Comparison of ENCODE assay signal across 8 mouse cellular contexts in the genomic region with DNA sequence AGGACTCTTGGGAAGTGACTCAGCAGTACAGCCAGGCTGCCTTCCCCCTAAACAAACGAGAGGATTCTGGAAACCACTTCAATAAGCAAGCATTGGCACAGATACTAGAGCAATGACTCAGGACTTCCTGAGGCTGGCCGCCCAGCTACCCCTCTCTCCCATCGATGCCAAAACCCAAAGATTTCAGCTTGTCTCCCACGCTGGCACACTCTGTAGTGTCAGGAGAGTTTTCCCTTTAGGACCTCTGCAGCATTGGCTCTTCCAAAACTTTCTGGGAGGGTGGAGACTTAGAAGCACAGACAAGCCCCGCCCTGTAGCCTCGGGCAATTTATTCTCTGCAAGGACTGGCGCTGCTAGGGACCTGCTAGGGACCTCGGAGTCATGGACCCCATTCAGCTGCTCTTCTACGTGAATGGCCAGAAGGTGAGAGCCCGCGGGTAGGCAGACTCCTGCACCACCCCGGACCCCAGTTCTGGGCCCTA. TPM values are rescaled to one million over a fixed set of nuclear protein-coding genes. Genes with fewer than 3 reads are reported as not detected.
DNase-seq lines count a peak whose midpoint lies in the region; ATAC-seq and TF ChIP-seq lines count a peak whose summit lies in the region.

Aox1 (plus strand) TSS at position 296 of the 482 bp plus-strand sequence.

- H3K36me3 ChIP-seq in intestine, embryonic 16.5 days (ENCODE audit: control insufficient read depth, insufficient read depth, low read length) = no peaks in the 10 kb centered on the region
- peaks cover 15% of the 10 kb centered on the region for H3K36me3 ChIP-seq in limb, embryonic 10.5 days
- peaks cover 15% of the 10 kb centered on the region for H3K36me3 ChIP-seq in midbrain, embryonic 10.5 days
- H3K36me3 ChIP-seq in testis, adult 2 months (ENCODE audit: control insufficient read depth, insufficient read depth, low read length) = no peaks in the 10 kb centered on the region

- peak; percentile 92 for DNase-seq in 416B (ENCODE audit: low read depth)
- peak; percentile 75 for DNase-seq in adrenal gland, adult 8-10 months
- peak; percentile 42 for DNase-seq in embryo, embryonic 9.5 days (ENCODE audit: extremely low spot score)
- peak; percentile 81 for DNase-seq in gonadal fat pad, adult 2 months (ENCODE audit: low read depth)
- DNase-seq in limb, embryonic 10.5 days (ENCODE audit: low spot score) = peak; percentile 43
- peak; percentile 17 for DNase-seq in midbrain, embryonic 10.5 days (ENCODE audit: low spot score)

- H3K4me1 ChIP-seq in intestine, embryonic 16.5 days (ENCODE audit: control insufficient read depth, insufficient read depth, low read length) = no peaks in the 10 kb centered on the region
- peaks cover 16% of the 10 kb centered on the region for H3K4me1 ChIP-seq in limb, embryonic 10.5 days
- peaks cover 13% of the 10 kb centered on the region for H3K4me1 ChIP-seq in midbrain, embryonic 10.5 days
- H3K4me1 ChIP-seq in testis, adult 2 months (ENCODE audit: control insufficient read depth, insufficient read depth, low read length) = peaks cover 5% of the 10 kb centered on the region

- peak within 1 kb of the TSS; percentile 55 for H3K4me2 ChIP-seq in intestine, embryonic 16.5 days (ENCODE audit: low read depth, low read length)

- no peak for TF ChIP-seq CTCF in testis, adult 2 months (IDR thresholded peaks at IDR 0.05; ENCODE audit: control insufficient read depth, insufficient read depth, insufficient replicate concordance, low read depth, low read length)

- H3K27me3 ChIP-seq in intestine, embryonic 16.5 days (replicated peaks; ENCODE audit: control insufficient read depth, insufficient read depth, low read length) = no peaks in the 10 kb centered on the region
- H3K27me3 ChIP-seq in limb, embryonic 10.5 days (ENCODE audit: low read depth, poor library complexity, severe bottlenecking) = no peaks in the 10 kb centered on the region
- H3K27me3 ChIP-seq in midbrain, embryonic 10.5 days (ENCODE audit: low read depth, poor library complexity, severe bottlenecking) = no peaks in the 10 kb centered on the region
- no peaks in the 10 kb centered on the region for H3K27me3 ChIP-seq in testis, adult 2 months (ENCODE audit: control insufficient read depth, insufficient read depth, low read length)

- H3K27ac ChIP-seq in intestine, embryonic 16.5 days (ENCODE audit: low read length) = no peak within 1 kb of the TSS
- peak within 1 kb of the TSS; percentile 65 for H3K27ac ChIP-seq in limb, embryonic 10.5 days
- H3K27ac ChIP-seq in midbrain, embryonic 10.5 days (replicated peaks) = peak within 1 kb of the TSS; percentile 33; the same call in 1 of the 2 replicates
- peak within 1 kb of the TSS; percentile 71 for H3K27ac ChIP-seq in testis, adult 2 months (ENCODE audit: control insufficient read depth, insufficient read depth, low read depth, low read length)

- H3K4me3 ChIP-seq in intestine, embryonic 16.5 days (ENCODE audit: low read length) = peak within 1 kb of the TSS; percentile 34
- peak within 1 kb of the TSS; percentile 38 for H3K4me3 ChIP-seq in limb, embryonic 10.5 days
- peak within 1 kb of the TSS; percentile 30 for H3K4me3 ChIP-seq in midbrain, embryonic 10.5 days
- H3K4me3 ChIP-seq in testis, adult 2 months (ENCODE audit: control insufficient read depth, low read depth, low read length) = peak within 1 kb of the TSS; percentile 44

- 15% methylated on average over 12 of the region's 12 CpGs for WGBS in intestine, embryonic 16.5 days
- 11% methylated on average over 12 of the region's 12 CpGs for WGBS in limb, embryonic 10.5 days
- WGBS in midbrain, embryonic 10.5 days = 16% methylated on average over 12 of the region's 12 CpGs

- H3K9ac ChIP-seq in intestine, embryonic 16.5 days (ENCODE audit: low read depth, low read length) = no peak within 1 kb of the TSS

- H3K9me3 ChIP-seq in intestine, embryonic 16.5 days (ENCODE audit: control insufficient read depth, low read length) = no peaks in the 10 kb centered on the region
- no peaks in the 10 kb centered on the region for H3K9me3 ChIP-seq in limb, embryonic 10.5 days (replicated peaks)
- H3K9me3 ChIP-seq in midbrain, embryonic 10.5 days (replicated peaks) = no peaks in the 10 kb centered on the region

- peak; percentile 31; the same call in 1 of the 2 replicates for ATAC-seq in intestine, embryonic 16.5 days

- TF ChIP-seq POLR2A in testis, adult 2 months (IDR thresholded peaks at IDR 0.05; ENCODE audit: control insufficient read depth, low read depth, low read length) = peak; percentile 38; the same call in 1 of the 2 replicates

RNA-seq across cellular contexts. Expression of gene Aox1, which starts in this region (rescaled TPM):
- 10 to 100 TPM; 30.9 to 62.1 (median 45.8) TPM for total RNA-seq in adrenal gland, adult 8-10 months (2022)
- polyA plus RNA-seq in gonadal fat pad, adult 2 months (2012; rRNA removed) = 20.7 and 23.5 TPM in 2 replicates
- polyA plus RNA-seq in intestine, embryonic 16.5 days (2015; fragmentation: Nextera tagmentation; extraction: Ambion mirVana) = 0.04 and 0.16 TPM in 2 replicates
- polyA plus RNA-seq in limb, embryonic 10.5 days (2016; fragmentation: Nextera tagmentation; extraction: Ambion mirVana) = 0.03 and 0.15 TPM in 2 replicates
- 0.02 and 0.07 TPM in 2 replicates for polyA plus RNA-seq in midbrain, embryonic 10.5 days (2016; fragmentation: Nextera tagmentation; extraction: Ambion mirVana)
- 2.7 and 3.3 TPM in 2 replicates for polyA plus RNA-seq in testis, adult 2 months (2012; rRNA removed)

Comparison
In these comparisons a context has a peak if more than half of its experiments do, and no peak if none do; other contexts are left out.
1. Peak in ATAC-seq, H3K4me3 ChIP-seq and H3K4me2 ChIP-seq in intestine, embryonic 16.5 days; RNA of the gene not detected or under 1 TPM.
2. Peak in DNase-seq, H3K4me3 ChIP-seq and H3K27ac ChIP-seq in limb, embryonic 10.5 days; RNA of the gene not detected or under 1 TPM.
3. Peak in DNase-seq, H3K4me3 ChIP-seq and H3K27ac ChIP-seq in midbrain, embryonic 10.5 days; RNA of the gene not detected or under 1 TPM.
4. DNase-seq: peak in every context shown above with its lines; median percentile 92 in 416B; 81 in gonadal fat pad, adult 2 months; 75 in adrenal gland, adult 8-10 months; 43 in limb, embryonic 10.5 days; 42 in embryo, embryonic 9.5 days; 17 in midbrain, embryonic 10.5 days.